Comparison of ENCODE assay signal across 19 mouse cellular contexts in genomic region chr4:127110570-127110969, GRCm38 (mm10). TPM values are rescaled to one million over a fixed set of nuclear protein-coding genes. Genes with fewer than 3 reads are reported as not detected.
"Had no signal": no experiment of that assay in that cellular context is flagged by ENCODE, and none has a peak within 500 bp of the region (broad histone marks: within the 10 kb centered on the region; RNA-seq: fewer than 3 reads in every experiment).

No protein-coding gene starts in this region.

- H3K4me1 ChIP-seq: liver, embryonic 13.5 days; liver, embryonic 15.5 days; megakaryocyte, embryonic 14.5 days; midbrain, embryonic 13.5 days; midbrain, embryonic 15.5 days; neural tube, embryonic 12.5 days; stomach, embryonic 15.5 days had no signal

- H3K27me3 ChIP-seq: liver, embryonic 13.5 days; liver, embryonic 15.5 days; megakaryocyte, embryonic 14.5 days; midbrain, embryonic 13.5 days; midbrain, embryonic 15.5 days; neural tube, embryonic 12.5 days; stomach, embryonic 15.5 days had no signal

- H3K36me3 ChIP-seq: stomach, embryonic 15.5 days had no signal

- H3K27ac ChIP-seq: liver, embryonic 13.5 days; liver, embryonic 15.5 days; macrophage; midbrain, embryonic 13.5 days; midbrain, embryonic 15.5 days; neural tube, embryonic 12.5 days; stomach, embryonic 15.5 days; stomach, postnatal 0 days had no signal

- H3K4me3 ChIP-seq: liver, embryonic 13.5 days; liver, embryonic 15.5 days; megakaryocyte, embryonic 14.5 days; midbrain, embryonic 13.5 days; midbrain, embryonic 15.5 days; neural tube, embryonic 12.5 days; stomach, embryonic 15.5 days had no signal

- DNase-seq: liver; liver, embryonic 13.5 days; liver, postnatal 0 days; right cerebral cortex, postnatal 14 days; thymus, adult 2 months; thymus, postnatal 14 days; thymus, postnatal 36 days had no signal

- ATAC-seq: liver, postnatal 0 days; midbrain, embryonic 13.5 days; midbrain, embryonic 15.5 days had no signal

- H3K4me2 ChIP-seq: liver, embryonic 11.5 days; liver, embryonic 13.5 days; liver, embryonic 15.5 days; midbrain, embryonic 11.5 days; midbrain, embryonic 13.5 days; midbrain, embryonic 15.5 days; neural tube, embryonic 12.5 days; stomach, embryonic 15.5 days had no signal

- H3K9ac ChIP-seq: liver, embryonic 13.5 days; liver, embryonic 15.5 days; liver, postnatal 0 days; midbrain, embryonic 13.5 days; midbrain, embryonic 15.5 days; neural tube, embryonic 12.5 days; stomach, embryonic 15.5 days had no signal

- H3K9me3 ChIP-seq: liver, embryonic 13.5 days; liver, embryonic 15.5 days; megakaryocyte, embryonic 14.5 days; midbrain, embryonic 13.5 days; stomach, embryonic 15.5 days had no signal

RNA-seq across cellular contexts. Expression of gene Dlgap3, which starts 58.4 kb away (rescaled TPM):
- total RNA-seq: megakaryocyte progenitor cell, adult 5-6 weeks; monocyte, adult 5-6 weeks had no signal
- polyA plus RNA-seq: macrophage had no signal
